Mouse (Mus musculus) CD8-positive naive resting alpha-beta T cell, adult 2 months (primary cell): ENCODE results near the gene Ccdc126.
"Not testable (repeated sequence)": the region's sequence is repeated elsewhere in the genome, so short reads cannot be mapped to it uniquely, and the experiment has no call there.

ENCODE experiments used
- DNase-seq, 2 experiments: peaks; one replicate each; pipeline ENCODE4 v3.0.0; 2022; ENCODE audit warnings: low read depth in 2 of 2, low spot score in 2 of 2

Gene Ccdc126

DNA sequence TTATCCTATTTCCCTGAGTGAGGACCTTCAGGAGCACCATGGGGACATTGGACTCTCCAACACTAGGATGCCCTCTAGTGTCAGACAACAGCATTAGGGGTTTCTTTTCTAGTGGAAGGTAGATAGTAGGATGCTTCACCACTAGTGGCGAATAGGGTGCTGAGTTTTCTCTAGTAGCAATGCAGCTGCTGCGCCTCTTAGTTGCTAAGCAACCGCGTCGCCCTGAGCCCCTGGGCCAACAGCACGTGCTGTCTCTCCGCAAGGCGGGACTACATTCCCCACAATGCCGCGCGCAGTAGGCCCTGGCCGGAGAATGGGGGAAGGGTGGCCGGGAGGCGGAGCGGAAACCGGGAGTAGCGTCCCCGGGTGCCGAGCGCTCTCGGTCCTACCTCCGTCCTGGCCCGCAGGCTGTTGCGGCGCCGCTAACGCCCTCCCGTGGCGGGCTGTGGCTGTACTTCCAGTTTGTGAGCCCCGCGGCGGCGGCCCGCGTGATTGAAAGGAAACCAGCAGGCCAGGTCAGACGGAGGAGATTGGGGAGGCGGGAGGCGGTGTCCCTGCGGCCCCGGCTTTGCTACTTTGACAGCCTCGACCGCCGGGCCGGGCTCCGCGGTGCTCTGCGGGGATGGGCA lies at the start of gene Ccdc126:
Gene Ccdc126, plus strand, starts transcription at position 309 of the 629 bp plus-strand sequence.
- DNase-seq = peak; percentile 91 to 93

DNA sequence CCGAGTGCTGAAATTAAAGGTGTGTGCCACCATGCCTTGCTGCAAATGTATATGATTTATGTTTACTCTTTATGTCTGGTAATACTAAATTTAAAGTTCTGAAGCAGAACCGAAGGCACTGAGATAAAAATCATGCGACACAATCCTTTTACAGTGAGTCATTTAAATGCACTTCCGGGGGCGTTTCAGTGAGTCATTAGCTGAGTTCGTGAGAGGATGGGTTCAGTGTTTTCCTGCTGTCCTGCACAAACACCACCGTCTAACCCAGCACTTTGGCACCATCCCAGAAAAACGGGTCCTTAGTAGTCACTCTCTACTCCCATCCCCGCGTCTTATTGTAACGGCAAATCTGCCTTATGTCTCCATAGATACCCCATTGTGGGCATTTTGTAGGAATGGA lies 49.2 kb upstream of the Ccdc126 start:
- DNase-seq = no peak

DNA sequence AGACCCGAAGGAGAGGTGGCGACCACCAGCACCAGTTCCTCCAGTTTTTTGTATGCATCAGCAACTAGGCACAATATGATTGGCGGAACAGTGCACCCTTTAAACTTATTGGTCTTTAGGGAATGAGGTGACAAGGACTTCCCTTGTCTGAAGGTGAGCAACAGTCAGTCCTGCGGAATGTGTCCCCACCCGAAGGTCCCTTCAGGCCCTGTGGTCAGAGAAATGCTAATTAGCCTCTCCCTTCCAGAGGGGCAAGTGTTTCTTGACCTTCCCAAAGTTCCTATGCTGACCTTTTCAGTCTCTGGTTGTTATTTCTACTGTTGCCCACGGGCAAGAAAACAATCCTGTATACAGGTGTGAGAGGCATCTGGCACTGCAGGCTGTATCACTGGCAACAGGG lies 47.3 kb upstream of the Ccdc126 start:
- no peak for DNase-seq

DNA sequence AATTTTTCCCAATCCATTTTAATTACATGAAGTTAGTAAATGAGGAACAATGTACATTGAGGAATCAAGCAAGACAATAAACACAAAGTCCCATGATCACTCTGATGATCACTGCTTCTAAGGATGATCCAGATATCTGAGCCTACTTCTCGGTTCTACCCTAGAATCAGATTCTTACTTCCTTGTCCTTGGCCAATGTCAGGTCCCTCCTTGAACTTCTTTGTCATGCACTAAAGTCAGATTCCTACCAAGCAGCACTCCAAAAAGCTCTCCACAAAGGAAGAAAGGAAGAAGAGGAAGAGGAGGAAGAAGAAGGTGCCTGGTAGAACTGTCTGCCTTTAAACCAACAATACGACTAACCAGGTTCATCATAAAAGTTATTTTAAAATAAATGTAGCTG lies 46.2 kb upstream of the Ccdc126 start:
- DNase-seq = no peak

DNA sequence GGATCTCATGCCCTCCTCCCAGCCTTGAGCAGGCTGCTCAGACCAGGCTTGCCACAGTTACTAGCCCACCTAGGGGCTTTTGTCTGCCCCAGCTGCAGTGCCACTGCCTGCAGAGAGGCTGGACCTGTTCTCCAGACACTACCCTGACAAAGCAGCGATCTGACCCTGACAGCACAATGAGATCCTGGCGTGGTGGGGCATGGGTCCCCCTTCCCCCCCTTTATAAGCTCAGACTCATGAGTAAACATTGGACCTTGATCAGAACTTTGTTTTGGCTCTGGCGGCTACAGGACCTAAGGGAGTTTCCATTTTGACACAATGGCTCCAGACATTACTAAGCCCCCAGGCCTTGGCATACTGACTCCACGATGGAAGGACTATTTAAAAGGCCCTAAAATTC lies 45.1 kb upstream of the Ccdc126 start:
- no peak for DNase-seq

DNA sequence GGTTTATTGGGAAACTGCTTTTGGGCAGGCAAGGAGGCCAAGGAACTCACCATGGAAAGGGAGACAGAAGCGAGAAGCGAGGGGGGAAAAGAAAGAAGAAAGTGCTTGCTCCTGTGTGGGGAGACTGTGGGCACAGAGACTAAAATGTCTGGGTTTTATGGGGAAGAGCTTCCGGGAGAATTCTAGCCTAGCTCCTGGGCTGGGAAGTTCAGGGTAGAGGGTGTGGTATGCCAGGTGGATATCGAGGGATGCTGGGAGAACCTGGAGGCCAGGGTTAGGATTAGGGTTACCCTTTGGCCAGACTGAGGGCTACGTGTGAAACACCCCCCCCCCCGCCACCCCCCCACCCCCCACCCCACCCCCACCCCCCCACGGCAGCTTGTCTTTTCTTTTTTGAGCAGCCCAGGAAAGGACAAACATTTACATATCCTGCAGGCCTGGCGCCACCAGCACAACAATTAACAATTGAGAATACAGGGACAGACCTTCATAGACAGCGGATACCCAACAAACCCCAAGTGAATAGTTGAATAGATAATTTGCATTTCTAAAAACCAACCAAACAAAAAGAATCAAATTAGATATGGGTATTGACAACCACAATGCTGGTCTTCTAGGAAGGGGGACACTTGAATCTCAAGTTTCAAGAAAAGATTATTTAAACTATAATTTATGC lies 44.5 kb upstream of the Ccdc126 start:
- no peak for DNase-seq

DNA sequence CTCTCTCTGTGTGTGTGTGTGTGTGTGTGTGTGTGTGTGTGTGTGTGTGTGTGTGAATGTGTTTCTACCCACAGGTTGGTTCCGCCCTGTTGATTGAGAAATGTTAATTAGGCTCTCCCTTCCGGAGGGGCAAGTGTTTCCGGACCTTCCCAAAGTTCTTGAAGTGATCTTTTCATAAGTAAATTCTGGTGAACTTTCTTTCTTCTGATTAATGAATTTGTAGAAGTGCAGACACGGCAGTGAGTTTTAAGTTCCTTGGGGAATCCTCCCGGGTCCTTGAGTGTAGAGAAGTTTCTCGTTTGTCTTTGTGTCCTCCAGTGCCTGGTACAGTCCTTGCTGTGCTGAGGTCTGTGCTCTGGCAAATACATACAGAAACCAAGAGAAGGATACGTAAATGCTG lies 43.8 kb upstream of the Ccdc126 start:
- no peak for DNase-seq

DNA sequence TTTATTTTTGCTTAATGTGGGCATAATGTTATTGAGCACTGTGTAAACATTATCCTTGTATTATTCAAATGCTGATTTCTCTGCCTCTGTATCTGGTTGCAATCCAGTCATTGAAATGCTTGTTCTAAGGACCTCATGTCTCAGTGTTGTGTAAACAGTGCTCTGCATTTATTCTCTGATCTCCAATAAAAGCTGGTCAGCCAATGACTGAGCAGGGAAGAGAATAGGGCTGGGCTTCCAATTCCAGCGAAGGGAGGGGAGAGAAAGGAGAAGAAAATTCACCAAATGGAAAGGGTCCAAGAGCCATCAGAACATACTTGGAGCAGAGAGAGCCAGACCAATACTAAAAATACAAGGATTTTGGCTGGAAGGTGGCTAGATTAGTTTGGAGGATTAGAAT lies 38.1 kb upstream of the Ccdc126 start:
- DNase-seq = no peak

DNA sequence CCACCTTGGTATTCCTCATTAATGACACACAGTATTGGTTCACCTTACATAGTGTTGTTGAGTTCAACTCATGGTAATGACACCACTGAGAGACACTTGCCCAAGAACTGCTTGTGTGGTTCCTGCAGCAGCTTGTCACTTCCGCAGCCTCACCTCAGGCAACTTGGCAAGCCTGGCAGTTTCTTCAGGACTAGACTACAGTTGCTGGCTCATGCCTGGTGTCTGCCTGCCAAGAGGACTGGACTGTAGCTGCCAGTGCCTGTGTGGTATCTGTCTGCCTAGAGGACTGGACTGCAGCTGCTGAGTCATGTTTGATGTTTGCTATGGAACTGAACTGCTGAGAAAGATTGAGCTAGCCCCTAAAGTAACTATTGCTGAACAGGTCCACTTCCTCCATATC lies 37.0 kb upstream of the Ccdc126 start:
- DNase-seq = no peak

DNA sequence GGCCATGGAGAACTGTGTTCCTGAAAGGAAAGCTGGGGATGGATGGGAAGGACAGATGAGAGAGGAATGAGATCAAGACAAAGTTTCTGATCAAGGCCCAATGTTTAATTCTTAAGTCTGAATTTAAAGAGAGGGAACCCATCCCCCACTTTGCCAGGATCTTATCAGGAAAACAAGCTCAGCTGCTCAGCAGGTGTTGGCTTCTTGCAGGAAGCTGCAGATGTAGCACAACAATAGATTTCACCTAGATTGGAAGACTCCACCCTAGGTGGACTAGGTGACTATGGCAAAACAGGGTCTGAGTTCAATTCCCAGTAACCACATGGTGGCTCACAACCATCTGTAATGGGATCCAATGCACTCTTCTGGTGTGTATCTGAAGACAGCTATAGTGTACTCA lies 20.8 kb upstream of the Ccdc126 start:
- DNase-seq = no peak

DNA sequence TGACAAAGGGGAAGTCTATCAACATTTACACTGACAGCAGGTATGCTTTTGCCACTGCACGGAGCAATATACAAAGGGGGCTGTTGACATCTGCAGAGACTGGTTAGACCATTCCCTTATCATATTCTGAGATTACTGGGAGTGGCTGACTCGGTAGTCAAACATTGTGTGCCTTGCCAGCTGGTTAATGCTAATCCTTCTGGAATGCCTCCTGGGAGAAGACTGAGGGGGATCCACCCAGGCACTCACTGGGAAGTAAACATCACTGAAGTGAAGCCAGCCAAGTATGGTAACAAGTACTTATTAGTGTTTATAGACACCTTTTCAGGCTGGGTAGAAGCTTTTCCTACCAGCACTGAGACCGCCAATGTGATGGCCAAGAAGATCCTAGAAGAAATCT lies 4.3 kb upstream of the Ccdc126 start:
- DNase-seq = not testable (repeated sequence)

DNA sequence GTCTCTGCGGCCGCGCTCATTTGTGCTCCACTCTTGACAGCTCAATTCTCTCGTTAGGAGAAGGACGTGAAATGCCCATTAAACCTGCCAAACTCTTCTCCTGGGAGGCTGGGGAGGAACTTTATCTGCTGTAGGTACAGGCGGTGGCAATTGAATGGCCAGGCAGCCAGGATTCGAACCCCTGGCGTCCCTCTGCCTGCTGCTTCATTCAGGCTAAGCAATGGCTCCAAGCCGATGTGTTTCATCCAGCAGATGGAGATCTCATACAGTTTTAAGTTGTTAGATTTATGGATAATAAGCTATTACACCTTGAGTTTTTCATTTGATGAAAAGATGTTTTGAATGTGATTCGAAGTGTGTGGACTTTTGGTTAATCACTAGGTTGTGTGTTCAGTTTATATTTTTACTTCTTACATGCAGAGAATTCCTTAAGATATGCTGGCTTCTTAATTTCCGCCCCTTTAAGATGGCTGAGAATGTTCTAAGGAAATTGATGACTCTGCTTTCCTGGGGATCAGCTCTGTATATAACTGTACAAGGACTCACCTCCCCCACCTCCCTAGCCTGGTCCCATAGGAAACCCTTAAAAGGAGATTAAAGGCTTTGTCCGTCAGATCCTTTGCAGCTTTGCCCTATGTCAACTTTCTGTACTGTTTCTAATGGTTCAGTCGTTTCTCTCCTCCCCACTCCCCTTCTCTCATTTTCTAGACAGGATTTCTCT lies 681 bp downstream of the Ccdc126 start:
- no peak for DNase-seq

DNA sequence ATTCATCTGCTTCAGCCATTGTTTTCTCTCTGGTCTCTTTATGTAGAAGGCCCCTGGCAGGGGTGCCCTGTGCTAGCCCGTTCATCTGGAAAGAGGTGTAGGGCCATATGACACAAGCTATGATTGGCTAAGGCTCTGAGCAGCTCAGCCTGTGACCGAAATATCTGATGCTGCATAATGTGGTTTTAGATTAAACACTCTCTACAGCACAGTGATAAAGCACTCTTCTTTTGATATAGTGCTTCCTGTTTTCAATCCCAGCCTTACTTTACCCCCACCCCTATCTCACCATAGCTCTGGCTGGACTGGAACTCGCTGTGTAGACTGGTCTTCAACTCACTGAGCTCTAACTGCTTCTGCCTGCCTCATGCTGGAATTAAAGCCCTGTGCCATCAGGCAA lies 2.3 kb downstream of the Ccdc126 start:
- DNase-seq = peak; percentile 6 to 11

DNA sequence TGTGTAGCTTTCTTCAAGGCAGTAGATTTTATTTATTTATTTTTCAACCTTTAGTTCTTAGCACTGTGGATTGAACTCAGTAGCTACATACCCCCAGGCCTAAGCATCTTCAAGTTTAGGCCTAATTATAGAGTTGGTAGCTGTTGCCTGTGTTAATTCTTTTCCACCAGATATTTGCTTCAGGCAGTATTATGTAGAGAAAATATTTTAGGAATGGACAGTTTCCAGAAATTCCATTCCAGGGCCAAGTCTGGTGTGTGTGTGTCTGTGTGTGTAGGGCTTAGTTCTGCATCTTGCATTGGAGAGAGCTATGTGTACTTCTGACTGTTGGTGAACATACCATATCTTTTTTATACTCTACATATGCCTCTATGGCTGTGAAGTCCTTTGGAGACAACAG lies 3.0 kb downstream of the Ccdc126 start:
- no peak for DNase-seq

DNA sequence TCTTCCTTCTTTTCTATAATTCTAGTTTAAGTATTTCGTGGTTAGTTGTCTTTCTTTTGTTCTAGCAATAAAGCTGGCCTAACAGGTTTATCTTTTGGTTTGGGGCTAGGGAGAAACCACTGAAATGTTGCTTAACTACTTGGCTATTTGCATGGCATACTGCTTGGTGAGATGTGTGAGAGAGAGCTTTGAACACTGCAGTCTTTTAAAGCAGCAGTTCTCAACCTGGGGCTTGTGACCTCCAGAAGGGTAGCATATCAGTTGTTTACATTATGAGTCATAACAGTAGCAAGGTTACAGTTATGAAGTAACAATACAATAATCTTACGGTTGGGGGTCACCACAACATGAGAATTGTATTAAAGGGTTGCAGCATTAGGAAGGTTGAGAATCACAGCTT lies 3.9 kb downstream of the Ccdc126 start:
- DNase-seq = no peak

DNA sequence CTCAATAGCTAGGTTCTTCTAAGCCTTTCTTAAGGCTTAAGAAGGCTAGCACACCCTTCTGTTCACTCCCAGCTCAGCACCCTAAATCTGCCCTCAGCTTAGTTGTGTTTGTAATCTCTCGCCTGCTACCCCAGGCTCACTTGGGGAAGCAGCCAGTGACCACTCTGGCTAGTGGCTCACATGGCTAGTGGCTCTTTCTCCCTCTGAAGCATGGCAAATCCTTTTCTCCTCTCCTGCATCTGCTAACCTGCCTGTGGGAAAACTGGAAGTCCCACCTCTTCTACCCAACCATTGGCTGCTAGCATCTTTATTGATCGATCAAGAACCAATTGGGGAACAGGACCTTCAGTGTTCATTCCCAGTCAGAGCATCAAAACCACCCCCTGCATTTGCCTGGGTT lies 5.5 kb downstream of the Ccdc126 start:
- DNase-seq = no peak

DNA sequence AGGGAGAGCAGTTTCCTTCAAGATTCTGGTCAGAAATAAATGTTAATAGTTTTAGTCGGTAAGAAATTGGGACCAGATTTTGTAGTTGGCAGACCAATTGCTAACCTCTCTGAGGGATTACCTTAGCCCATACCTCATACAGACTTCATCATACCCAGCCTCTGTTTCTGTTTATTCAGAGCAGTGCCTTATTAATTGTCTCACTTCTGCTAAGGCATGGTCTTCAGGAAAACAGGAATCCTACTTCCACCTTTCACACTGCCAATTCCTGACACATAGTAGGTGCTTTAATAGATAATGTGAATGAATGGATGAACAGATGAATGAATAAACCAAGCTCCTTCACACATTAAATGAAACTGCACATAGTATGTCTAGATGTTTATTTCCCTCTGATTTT lies 6.2 kb downstream of the Ccdc126 start:
- no peak for DNase-seq

DNA sequence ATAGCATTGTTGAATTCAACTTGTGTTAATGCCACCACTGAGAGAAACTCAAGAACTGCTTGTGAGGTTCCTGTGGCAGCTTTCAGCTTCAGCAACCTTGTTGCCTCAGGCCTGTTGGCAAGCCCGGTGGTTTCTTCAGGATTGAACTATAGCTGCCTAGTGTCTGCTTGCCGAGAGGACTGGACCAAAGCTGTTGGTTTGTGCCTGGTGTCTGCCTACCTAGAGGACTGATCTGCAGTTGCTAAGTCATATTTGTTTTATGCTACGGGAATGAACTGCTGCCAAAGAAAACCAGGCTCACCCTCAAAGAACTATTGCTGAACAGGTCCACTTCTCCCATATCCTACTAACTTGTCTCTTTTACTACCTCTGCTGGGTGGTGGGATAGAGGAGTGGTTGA lies 7.8 kb downstream of the Ccdc126 start:
- DNase-seq = no peak

DNA sequence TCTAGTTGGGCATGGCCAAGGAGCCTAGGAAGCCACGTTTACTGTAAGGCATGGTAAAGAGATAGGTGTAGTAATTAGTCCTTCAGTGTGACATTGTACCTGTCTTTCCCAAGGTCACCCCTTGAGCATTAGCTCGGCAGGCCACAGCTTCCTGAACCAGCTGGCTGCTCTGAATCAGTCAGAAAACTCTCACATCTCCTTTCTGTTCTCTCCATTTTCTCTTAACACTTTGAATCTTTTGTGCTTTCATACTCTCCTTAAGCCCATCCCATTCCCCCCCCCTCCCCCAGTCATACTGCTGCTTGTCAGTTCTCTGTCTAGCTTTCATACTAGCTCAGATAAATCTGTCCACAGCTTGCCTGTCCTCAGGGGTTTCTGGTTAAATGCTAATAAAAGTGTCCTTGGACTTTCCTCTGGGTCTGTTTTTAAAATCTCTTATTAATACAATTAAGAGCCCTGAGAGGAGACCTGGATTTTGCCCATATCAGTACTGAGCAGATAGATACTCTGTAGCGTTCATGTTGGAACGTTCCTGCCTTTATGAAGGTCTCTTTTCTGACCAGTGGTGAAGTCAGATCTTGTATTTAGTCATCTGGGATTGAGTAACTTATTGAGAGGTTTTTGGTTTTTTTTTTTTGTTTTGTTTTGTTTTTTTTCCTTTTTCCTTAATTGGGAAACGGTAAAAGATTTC lies 12.4 kb downstream of the Ccdc126 start:
- DNase-seq = no peak

DNA sequence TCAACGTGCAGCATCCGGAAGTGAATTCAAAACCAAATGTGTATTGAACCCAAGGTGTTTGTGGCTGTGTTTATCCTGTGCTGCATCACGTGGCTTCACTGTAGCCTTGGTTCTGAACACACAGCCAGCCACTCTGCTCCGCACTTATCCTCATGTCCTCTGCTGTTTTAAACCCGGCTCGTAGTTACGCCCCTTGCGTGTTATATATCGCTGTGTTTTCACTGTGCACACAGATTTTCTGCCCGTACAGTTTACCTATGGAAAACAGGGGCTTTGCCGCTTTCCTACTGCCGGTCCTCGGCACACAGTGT lies 12.9 kb downstream of the Ccdc126 start:
- DNase-seq = no peak

DNA sequence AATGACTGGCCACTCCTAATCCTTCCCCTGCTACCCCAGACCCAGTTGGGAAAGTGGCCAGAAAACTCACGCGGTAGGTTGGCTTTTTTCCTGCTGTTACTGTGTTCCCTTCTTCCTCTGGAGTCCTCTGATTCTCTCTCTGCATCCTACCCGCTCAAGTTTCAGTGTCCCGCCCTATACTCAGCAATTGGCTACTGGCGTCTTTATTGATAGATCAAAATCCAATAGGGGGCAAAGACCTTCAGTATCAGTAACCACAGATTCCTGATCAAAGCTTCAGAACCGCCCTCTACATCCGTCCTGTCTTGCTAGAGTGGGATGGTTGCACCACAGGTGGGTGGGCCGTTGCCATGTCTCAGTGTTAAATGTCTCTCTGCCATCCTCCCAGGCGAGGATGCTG lies 19.5 kb downstream of the Ccdc126 start:
- no peak for DNase-seq

DNA sequence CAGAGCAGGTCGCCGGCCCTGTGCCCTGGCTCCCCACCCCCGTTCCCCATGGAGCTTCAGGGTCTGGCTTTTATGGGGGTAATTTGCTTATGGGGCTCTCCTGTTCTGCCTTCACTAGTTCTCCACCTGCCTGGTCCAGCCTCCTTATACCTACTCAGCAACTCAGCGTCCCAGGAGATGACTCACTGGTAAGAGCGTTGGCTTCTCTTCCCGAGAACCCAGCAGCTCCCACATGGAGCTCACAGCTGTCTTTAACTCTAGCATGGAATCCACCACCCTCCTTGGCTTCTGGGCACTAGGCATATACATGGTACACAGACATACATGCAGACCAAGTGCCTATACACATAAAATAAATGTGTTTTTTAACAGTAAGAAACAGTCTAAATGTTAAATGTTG lies 20.1 kb downstream of the Ccdc126 start:
- no peak for DNase-seq
